Mouse (Mus musculus) ES-E14 (cell line): ENCODE results near the gene Klf9.

Source experiments
- CHD2 ChIP-seq: IDR thresholded peaks from 2 replicates; pipeline ENCODE4 v1.6.1; 2014; ENCODE audit warnings: mild to moderate bottlenecking, low read depth, low read length, inconsistent platforms
- HCFC1 ChIP-seq: IDR thresholded peaks from 2 replicates; pipeline ENCODE4 v1.6.1; 2012; ENCODE audit warnings: low read length, inconsistent platforms, borderline replicate concordance; ENCODE audit not compliant: insufficient read depth
- ZC3H11A ChIP-seq: IDR thresholded peaks from 2 replicates; pipeline ENCODE4 v1.6.1; 2012; ENCODE audit warnings: low read depth, mild to moderate bottlenecking, inconsistent platforms, low read length, borderline replicate concordance
- ZNF384 ChIP-seq: IDR thresholded peaks from 2 replicates; pipeline ENCODE4 v1.6.1; 2012; ENCODE audit warnings: low read depth, low read length, inconsistent platforms

DNA sequence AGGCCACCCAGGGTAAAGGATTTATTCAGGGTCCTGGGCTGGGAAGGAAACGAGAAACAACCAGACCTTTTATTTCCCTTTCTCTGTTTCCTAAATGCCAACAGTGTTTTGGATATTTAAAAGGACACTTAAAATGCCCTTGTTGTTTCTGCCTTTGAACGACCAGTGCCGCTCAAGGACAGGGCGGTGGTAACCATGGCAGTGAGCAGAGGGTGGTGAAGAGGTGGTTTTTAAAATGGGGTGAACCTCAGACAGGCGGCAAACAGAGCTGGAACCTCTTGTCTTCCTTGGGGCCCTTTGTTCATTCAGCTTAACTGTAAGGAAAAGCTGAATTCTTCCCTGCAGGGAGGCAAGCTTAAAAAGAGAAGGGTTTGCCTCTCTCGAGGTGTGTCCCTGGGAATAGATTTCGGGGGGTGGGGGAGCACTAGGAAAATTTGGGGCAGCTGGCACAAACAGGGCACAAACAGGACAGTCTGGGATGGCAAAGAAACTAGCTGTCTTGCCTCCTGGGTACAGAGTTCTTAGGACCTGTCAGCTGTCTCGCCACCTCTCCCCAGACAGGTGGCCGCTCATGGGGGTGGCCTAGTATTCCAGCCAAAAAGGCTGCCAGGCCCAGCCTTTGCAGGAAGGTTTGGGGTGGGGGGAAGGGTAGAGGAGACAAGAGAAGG lies 7.5 kb upstream of the Klf9 start:
- TF ChIP-seq ZNF384 = no peak
- TF ChIP-seq HCFC1 = 0 out of 2 replicates have a peak, but pooled peaks have one; percentile 9
- TF ChIP-seq CHD2 = 0 out of 2 replicates have a peak, but pooled peaks have one; percentile 46
- no peak for TF ChIP-seq ZC3H11A
